Comparison of ENCODE assay signal across 9 mouse cellular contexts in the genomic region with DNA sequence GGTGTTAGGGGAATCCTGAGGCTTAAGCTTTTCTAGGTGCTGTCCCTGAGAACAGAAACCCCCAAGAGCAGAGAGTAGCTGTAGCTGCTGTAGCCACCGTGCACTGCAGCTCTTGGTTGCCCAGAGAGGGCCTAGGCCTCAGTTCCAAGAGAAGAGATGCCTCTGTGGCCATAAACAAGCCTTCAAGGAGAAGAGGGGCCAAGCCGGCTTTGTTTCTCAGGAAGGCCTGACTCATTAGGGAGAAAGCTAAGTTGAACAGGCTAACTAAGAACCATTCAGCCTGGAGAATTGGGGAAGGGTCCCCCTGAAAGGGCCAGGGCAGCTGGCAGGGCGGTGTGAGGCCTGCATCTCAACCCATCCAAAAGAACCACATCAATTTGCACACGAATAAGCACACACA.
DNase-seq lines count a peak whose midpoint lies in the region; ATAC-seq and TF ChIP-seq lines count a peak whose summit lies in the region.
"Had no signal": no experiment of that assay in that cellular context is flagged by ENCODE, and none has a peak within 500 bp of the region (broad histone marks: within the 10 kb centered on the region; RNA-seq: fewer than 3 reads in every experiment).

No protein-coding gene starts in this region.

- no peak overlapping the region for H3K9ac ChIP-seq in heart, adult 2 months (ENCODE audit: low read depth, low read length)
- H3K9ac ChIP-seq in hindbrain, embryonic 14.5 days: no peak overlapping the region

- TF ChIP-seq EP300 in heart, adult 2 months (IDR thresholded peaks at IDR 0.05; ENCODE audit: insufficient read depth, low read depth, low read length): no peak

- no peak for TF ChIP-seq CTCF in heart, adult 2 months (IDR thresholded peaks at IDR 0.05)

- no peaks in the 10 kb centered on the region for H3K27me3 ChIP-seq in heart, adult 2 months (ENCODE audit: control insufficient read depth, insufficient read depth, low read length)
- H3K27me3 ChIP-seq in hindbrain, embryonic 14.5 days (ENCODE audit: control insufficient read depth, insufficient read depth, low read length): no peaks in the 10 kb centered on the region

- no peak for DNase-seq in heart, adult 2 months
- DNase-seq in heart, postnatal 4 days: no peak
- DNase-seq in right cerebral cortex, adult 18-20 months: peak; percentile 32
- DNase-seq in right cerebral cortex, postnatal 14 days: no peak
- DNase-seq in hindbrain, embryonic 14.5 days (ENCODE audit: low spot score): no peak
- peak; percentile 77 for DNase-seq in retina, postnatal 1 day
- no peak for DNase-seq in natural killer cell, adult 2 months (ENCODE audit: low spot score in 2 of 2)
- no peak for DNase-seq in urinary bladder, postnatal 14 days (ENCODE audit: low spot score)

- no peak overlapping the region for H3K4me3 ChIP-seq in heart, adult 2 months
- H3K4me3 ChIP-seq in hindbrain, embryonic 14.5 days (replicated peaks; ENCODE audit: low read length): no peak overlapping the region

- intact Hi-C loops in heart, adult 2 months (cut with DNase I): no loop called here

- TF ChIP-seq POLR2A in heart, adult 2 months (IDR thresholded peaks at IDR 0.05; ENCODE audit: insufficient read depth, low read depth, low read length): no peak

- H3K9me3 ChIP-seq in hindbrain, embryonic 14.5 days (ENCODE audit: control insufficient read depth, low read length): no peaks in the 10 kb centered on the region

- H3K4me1 ChIP-seq in heart, adult 2 months (ENCODE audit: control insufficient read depth, insufficient read depth, low read length): peaks cover 11% of the 10 kb centered on the region
- peaks cover 27% of the 10 kb centered on the region for H3K4me1 ChIP-seq in hindbrain, embryonic 14.5 days (replicated peaks; ENCODE audit: control insufficient read depth, insufficient read depth, low read length)

- H3K36me3 ChIP-seq in heart, adult 2 months (ENCODE audit: control insufficient read depth, insufficient read depth, low read length): no peaks in the 10 kb centered on the region; the same call in 1 of the 2 replicates
- no peaks in the 10 kb centered on the region for H3K36me3 ChIP-seq in hindbrain, embryonic 14.5 days (replicated peaks; ENCODE audit: control insufficient read depth, insufficient read depth)

- H3K27ac ChIP-seq in heart, adult 2 months: peak overlapping the region; percentile 27; the same call in 1 of the 2 replicates
- peak overlapping the region; percentile 64 for H3K27ac ChIP-seq in hindbrain, embryonic 14.5 days
- H3K27ac ChIP-seq: macrophage had no signal

- peaks cover 5% of the 10 kb centered on the region for H3K79me2 ChIP-seq in heart, adult 2 months (replicated peaks; ENCODE audit: control insufficient read depth, insufficient read depth, low read length)

- H3K4me2 ChIP-seq in hindbrain, embryonic 14.5 days (replicated peaks): no peak overlapping the region

- 81% methylated on average over 4 of the region's 4 CpGs for WGBS in heart, adult 2 months
- WGBS in hindbrain, embryonic 14.5 days: 11% methylated on average over 4 of the region's 4 CpGs

- ATAC-seq in hindbrain, embryonic 14.5 days (ENCODE audit: low FRiP score): no peak; the same call in 1 of the 2 replicates

Comparison
In these comparisons a context has a peak if more than half of its experiments do, and no peak if none do; other contexts are left out.
1. DNase-seq: peak in right cerebral cortex, adult 18-20 months (single experiment) and retina, postnatal 1 day (single experiment); none in heart, adult 2 months (0 of 2), heart, postnatal 4 days (single experiment), right cerebral cortex, postnatal 14 days (single experiment), hindbrain, embryonic 14.5 days (single experiment), natural killer cell, adult 2 months (0 of 2) and urinary bladder, postnatal 14 days (single experiment).